Mouse (Mus musculus): ENCODE results near the gene 2210016L21Rik.

GRCm38 (mm10) chr5:114897374-114897793 lies 44.6 kb upstream of the 2210016L21Rik start:
- TF ChIP-seq POLR2A (IDR thresholded peaks at IDR 0.05; ENCODE audit: insufficient read length, low read depth) = no peak
- no peak for TF ChIP-seq USF1 (IDR thresholded peaks at IDR 0.05; ENCODE audit: low read depth)
- no peak for TF ChIP-seq CEBPB (IDR thresholded peaks at IDR 0.05; ENCODE audit: insufficient read depth, poor library complexity, severe bottlenecking)

All from myocyte (in vitro differentiated cells).